Mouse (Mus musculus): Measurements from ENCODE around the gene Man1a.

Gene Man1a

GRCm38 (mm10) chr10:54076420-54076819 lies at the start of gene Man1a:
TSS of gene Man1a (minus strand) at chr10:54076609.
- DNase-seq: peak; percentile 95

- DNase-seq: no peak
Measured at GRCm38 (mm10) chr10:54121816-54122215, 45.4 kb upstream of the Man1a start.

- no peak for DNase-seq
Measured at GRCm38 (mm10) chr10:54120375-54120774, 44.0 kb upstream of the Man1a start.

GRCm38 (mm10) chr10:54119303-54119702 lies 42.9 kb upstream of the Man1a start:
- DNase-seq: peak; percentile 90

- DNase-seq: no peak
Measured at GRCm38 (mm10) chr10:54118223-54118912, 42.0 kb upstream of the Man1a start.

GRCm38 (mm10) chr10:54117763-54118162 lies 41.4 kb upstream of the Man1a start:
- DNase-seq: peak; percentile 99

- DNase-seq: no peak
Measured at GRCm38 (mm10) chr10:54103671-54104070, 27.3 kb upstream of the Man1a start.

GRCm38 (mm10) chr10:54092081-54092480 lies 15.7 kb upstream of the Man1a start:
- no peak for DNase-seq

GRCm38 (mm10) chr10:54089923-54090322 lies 13.5 kb upstream of the Man1a start:
- DNase-seq: peak; percentile 58

- DNase-seq: no peak
Measured at GRCm38 (mm10) chr10:54087346-54087745, 10.9 kb upstream of the Man1a start.

GRCm38 (mm10) chr10:54085073-54085472 lies 8.7 kb upstream of the Man1a start:
- no peak for DNase-seq

GRCm38 (mm10) chr10:54077005-54077404 lies 596 bp upstream of the Man1a start:
- no peak for DNase-seq

- DNase-seq: peak; percentile 100
Measured at GRCm38 (mm10) chr10:54075441-54076010, 883 bp downstream of the Man1a start.

- DNase-seq: peak; percentile 96
Measured at GRCm38 (mm10) chr10:54074609-54075421, 1.6 kb downstream of the Man1a start.

- no peak for DNase-seq
Measured at GRCm38 (mm10) chr10:54074247-54074608, 2.2 kb downstream of the Man1a start.

- DNase-seq: peak; percentile 93
Measured at GRCm38 (mm10) chr10:54073641-54074203, 2.7 kb downstream of the Man1a start.

GRCm38 (mm10) chr10:54072336-54072735 lies 4.1 kb downstream of the Man1a start:
- DNase-seq: no peak

- no peak for DNase-seq
Measured at GRCm38 (mm10) chr10:54070496-54070895, 5.9 kb downstream of the Man1a start.

- no peak for DNase-seq
Measured at GRCm38 (mm10) chr10:54069412-54069811, 7.0 kb downstream of the Man1a start.

- no peak for DNase-seq
Measured at GRCm38 (mm10) chr10:54066683-54067082, 9.7 kb downstream of the Man1a start.

GRCm38 (mm10) chr10:54063551-54064260 lies 12.7 kb downstream of the Man1a start:
- peak; percentile 50 for DNase-seq

GRCm38 (mm10) chr10:54062835-54063234 lies 13.6 kb downstream of the Man1a start:
- DNase-seq: peak; percentile 90

- DNase-seq: peak; percentile 72
Measured at GRCm38 (mm10) chr10:54061159-54061558, 15.2 kb downstream of the Man1a start.

Measured in heart, adult 11 months (tissue).